Mouse (Mus musculus) layer of hippocampus, adult 2 months (tissue): ENCODE results near the gene BC048679. TPM values are rescaled to one million over a fixed set of nuclear protein-coding genes. Genes with fewer than 3 reads are reported as not detected.
A peak's percentile ranks its signal among the peaks of the same experiment; 100 is the strongest.

Experiments used
- DNase-seq, 2 experiments: peaks; one replicate each; pipeline ENCODE4 v3.0.0; 2022; ENCODE audit warnings: low spot score in 2 of 2
- H3K27ac ChIP-seq: fragments of 200-600 bp; 2 replicates; pipeline ENCODE4 v1.8.1; 2022
- H3K4me3 ChIP-seq: fragments of 200-600 bp; 2 replicates; pipeline ENCODE4 v1.8.1; 2022; ENCODE audit warnings: mild to moderate bottlenecking
- CTCF ChIP-seq: fragments of 200-600 bp; conservative IDR thresholded peaks from 2 replicates; pipeline ENCODE4 v1.8.1; 2022; ENCODE audit warnings: antibody characterized with exemption, mild to moderate bottlenecking, moderate library complexity
- total RNA-seq, 2 experiments: library from RNA; stranded (reverse); gene quantifications; 2 replicates each; pipeline ENCODE4 v1.2.3; 2021

Gene BC048679
- total RNA-seq, 2 experiments from 2014 or later, result not detected

- peak; percentile 76 for TF ChIP-seq CTCF
- Histone ChIP-seq H3K27ac (peak within 1 kb of the TSS; percentile 89), H3K4me3 (peak within 1 kb of the TSS; percentile 67)
- DNase-seq, result peak; percentile 72 to 79
Observed at GRCm38 (mm10) chr7:81455155-81455651, 42.9 kb downstream of the BC048679 start, which contains the start of gene Cpeb1. Gene Cpeb1 (minus strand): TSS chr7:81455465.

DNA sequence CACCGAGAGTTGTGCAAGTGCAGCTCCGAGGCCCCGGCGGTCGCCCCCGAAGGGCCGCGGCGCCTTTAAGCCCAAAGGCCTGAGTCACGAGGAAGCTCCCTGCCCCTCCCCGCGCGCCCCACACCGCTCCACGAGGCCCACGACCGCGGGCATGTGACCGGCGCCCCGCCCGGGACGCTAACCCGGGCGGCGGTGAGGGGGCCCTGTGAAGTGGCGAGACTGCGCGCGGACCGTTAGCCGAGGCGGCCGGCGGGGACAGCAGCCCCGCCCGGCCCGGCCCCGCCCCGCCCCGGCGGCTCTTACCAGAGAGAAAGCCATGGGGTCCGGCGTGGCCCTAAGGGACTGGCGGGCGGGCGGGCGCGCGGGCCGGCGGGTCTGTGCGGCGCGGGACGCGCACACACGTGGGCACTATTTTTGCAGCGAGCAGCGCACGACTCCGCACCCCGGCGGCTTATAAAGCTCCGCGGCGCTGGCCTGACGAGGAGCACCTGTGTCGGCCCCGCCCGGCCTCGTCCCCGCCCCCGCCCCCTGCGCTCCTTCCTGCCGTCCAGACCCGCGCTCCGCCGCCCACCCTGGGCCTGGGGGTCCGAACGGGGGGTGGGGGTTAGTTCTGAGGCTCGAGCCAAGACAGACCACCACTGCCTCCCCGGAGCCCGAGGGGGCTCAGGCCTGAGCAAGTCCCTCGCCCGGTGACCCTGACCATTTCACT is 43.6 kb downstream of the BC048679 start:
- DNase-seq, result peak; percentile 46 to 67
- H3K27ac ChIP-seq, result peak overlapping the region; percentile 89
- H3K4me3 ChIP-seq, result peak overlapping the region; percentile 67
- no peak for TF ChIP-seq CTCF

GRCm38 (mm10) chr7:81453443-81454274 is 44.4 kb downstream of the BC048679 start:
- H3K4me3 ChIP-seq, result peak overlapping the region; percentile 67
- H3K27ac ChIP-seq, result peak overlapping the region; percentile 89
- peak; percentile 69 for TF ChIP-seq CTCF
- peak in 1 of 2 experiments; percentile 37 for DNase-seq

GRCm38 (mm10) chr7:81452971-81453441 is 45.1 kb downstream of the BC048679 start:
- TF ChIP-seq CTCF, result no peak
- peak overlapping the region; percentile 67 for H3K4me3 ChIP-seq
- H3K27ac ChIP-seq, result peak overlapping the region; percentile 89
- DNase-seq, result peak; percentile 36 to 55

Other genes with a start within 250 kb of the BC048679 start
- 100 to 1,000 TPM; 606 to 625 TPM for gene Rps17, start 153.0 kb downstream of the BC048679 start, total RNA-seq
- 100 to 1,000 TPM; 117 to 123 TPM for gene Cpeb1, start 42.8 kb downstream of the BC048679 start, total RNA-seq
- 100 to 1,000 TPM; 162 to 180 TPM for gene Ap3b2, start 4.4 kb downstream of the BC048679 start, total RNA-seq
- gene Fsd2, start 68.7 kb upstream of the BC048679 start, total RNA-seq, result under 1 TPM; 0.27 to 0.28 TPM
- gene Whamm, start 73.0 kb upstream of the BC048679 start, total RNA-seq, result 10 to 100 TPM; 19.0 to 22.8 TPM
- 10 to 100 TPM; 90.4 to 92.1 TPM for gene Homer2, start 209.2 kb upstream of the BC048679 start, total RNA-seq